Mouse (Mus musculus): ENCODE measurements around the gene Ndufs7. TPM values are rescaled to one million over a fixed set of nuclear protein-coding genes. Genes with fewer than 3 reads are reported as not detected.
"Not testable (repeated sequence)": the region's sequence is repeated elsewhere in the genome, so short reads cannot be mapped to it uniquely, and the experiment has no call there.

Gene Ndufs7
- polyA plus RNA-seq, 1 experiment from 2014 or later, result 370 TPM

GRCm38 (mm10) chr10:80211547-80212103 lies 37.3 kb upstream of the Ndufs7 start:
- not testable (repeated sequence) for H3K4me2 ChIP-seq (ENCODE audit: low read depth, low read length); H3K4me1 ChIP-seq (ENCODE audit: control insufficient read depth, insufficient read depth, low read length); DNase-seq (ENCODE audit: low spot score); H3K4me3 ChIP-seq (ENCODE audit: low read depth, low read length); ATAC-seq (ENCODE audit: low read depth); H3K9ac ChIP-seq (ENCODE audit: low read depth, low read length); H3K27me3 ChIP-seq (replicated peaks; ENCODE audit: control insufficient read depth, insufficient read depth, low read length); H3K27ac ChIP-seq (replicated peaks; ENCODE audit: low read depth, low read length); H3K9me3 ChIP-seq (ENCODE audit: control insufficient read depth, low read length); H3K36me3 ChIP-seq (ENCODE audit: control insufficient read depth, insufficient read depth, low read length)
- WGBS, result 73% methylated on average over 7 of the region's 7 CpGs

GRCm38 (mm10) chr10:80215048-80215772 lies 33.7 kb upstream of the Ndufs7 start:
- 25% methylated on average over 16 of the region's 16 CpGs for WGBS
- no peak overlapping the region for H3K4me3 ChIP-seq (ENCODE audit: low read depth, low read length)
- no peak overlapping the region for H3K4me2 ChIP-seq (ENCODE audit: low read depth, low read length)
- H3K36me3 ChIP-seq (ENCODE audit: control insufficient read depth, insufficient read depth, low read length), result no peaks in the 10 kb centered on the region
- H3K27ac ChIP-seq (replicated peaks; ENCODE audit: low read depth, low read length), result no peak overlapping the region
- H3K9me3 ChIP-seq (ENCODE audit: control insufficient read depth, low read length), result no peaks in the 10 kb centered on the region
- no peaks in the 10 kb centered on the region for H3K4me1 ChIP-seq (ENCODE audit: control insufficient read depth, insufficient read depth, low read length)
- no peak for ATAC-seq (ENCODE audit: low read depth)
- H3K27me3 ChIP-seq (replicated peaks; ENCODE audit: control insufficient read depth, insufficient read depth, low read length), result no peaks in the 10 kb centered on the region
- H3K9ac ChIP-seq (ENCODE audit: low read depth, low read length), result peak overlapping the region; percentile 48
- no peak for DNase-seq (ENCODE audit: low spot score)

DNA sequence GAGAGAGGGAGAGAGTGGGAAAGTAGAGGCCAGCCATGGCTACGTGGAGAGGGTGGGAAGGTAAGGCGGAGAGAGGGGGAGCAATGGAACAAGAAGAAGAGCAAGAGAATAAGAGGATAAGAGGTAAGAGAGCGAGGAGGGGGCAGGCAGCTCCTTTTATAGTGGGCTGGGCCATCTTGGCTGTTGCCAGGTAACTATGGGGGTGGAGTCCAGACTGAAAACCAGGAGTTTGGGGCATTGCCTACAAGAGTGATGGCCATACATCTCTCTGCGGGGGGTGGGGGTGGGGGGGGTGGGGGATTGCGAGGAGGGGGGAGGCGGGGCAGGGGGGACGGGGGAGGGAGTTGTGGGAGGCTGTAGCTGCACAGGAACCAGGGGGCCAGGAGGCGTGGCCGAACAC lies 28.2 kb upstream of the Ndufs7 start:
- ATAC-seq (ENCODE audit: low read depth), result no peak
- Histone ChIP-seq H3K36me3 (ENCODE audit: control insufficient read depth, insufficient read depth, low read length) (no peaks in the 10 kb centered on the region), H3K9me3 (ENCODE audit: control insufficient read depth, low read length) (no peaks in the 10 kb centered on the region), H3K27me3 (replicated peaks; ENCODE audit: control insufficient read depth, insufficient read depth, low read length) (no peaks in the 10 kb centered on the region), H3K4me2 (ENCODE audit: low read depth, low read length) (no peak overlapping the region), H3K4me3 (ENCODE audit: low read depth, low read length) (no peak overlapping the region), H3K27ac (replicated peaks; ENCODE audit: low read depth, low read length) (no peak overlapping the region), H3K9ac (ENCODE audit: low read depth, low read length) (no peak overlapping the region), H3K4me1 (ENCODE audit: control insufficient read depth, insufficient read depth, low read length) (peaks cover 1% of the 10 kb centered on the region)
- WGBS, result 52% methylated on average over 4 of the region's 9 CpGs
- no peak for DNase-seq (ENCODE audit: low spot score)

DNA sequence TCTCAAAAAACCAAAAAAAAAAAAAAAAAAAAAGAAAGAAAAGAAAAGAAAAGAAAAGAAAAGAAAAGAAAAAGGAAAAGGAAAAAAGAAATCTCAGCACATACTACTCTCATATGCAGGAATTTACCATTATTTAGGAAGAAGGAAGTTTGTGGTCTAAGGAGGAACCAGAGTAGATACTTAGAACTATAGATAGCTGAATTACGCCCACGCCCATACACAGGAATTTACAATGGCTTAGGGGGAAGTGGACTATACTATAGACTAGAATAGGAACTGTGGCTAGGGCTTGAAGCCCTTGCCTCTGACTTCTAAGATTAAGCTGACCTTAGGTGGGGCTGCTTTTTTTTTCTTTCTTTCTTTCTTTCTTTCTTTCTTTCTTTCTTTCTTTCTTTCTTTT lies 25.8 kb upstream of the Ndufs7 start:
- 91% methylated on average over 2 of the region's 2 CpGs for WGBS
- not testable (repeated sequence) for ATAC-seq (ENCODE audit: low read depth)

GRCm38 (mm10) chr10:80226071-80226415 lies 22.9 kb upstream of the Ndufs7 start:
- Histone ChIP-seq H3K9ac (ENCODE audit: low read depth, low read length) (peak overlapping the region; percentile 63), H3K9me3 (ENCODE audit: control insufficient read depth, low read length) (no peaks in the 10 kb centered on the region), H3K4me3 (ENCODE audit: low read depth, low read length) (peak overlapping the region; percentile 86), H3K27ac (replicated peaks; ENCODE audit: low read depth, low read length) (peak overlapping the region; percentile 95), H3K4me2 (ENCODE audit: low read depth, low read length) (peak overlapping the region; percentile 96), H3K27me3 (replicated peaks; ENCODE audit: control insufficient read depth, insufficient read depth, low read length) (no peaks in the 10 kb centered on the region), H3K36me3 (ENCODE audit: control insufficient read depth, insufficient read depth, low read length) (peaks cover 22% of the 10 kb centered on the region), H3K4me1 (ENCODE audit: control insufficient read depth, insufficient read depth, low read length) (peaks cover 29% of the 10 kb centered on the region)
- no peak for DNase-seq (ENCODE audit: low spot score)
- WGBS, result under 1% methylated on average over 14 of the region's 14 CpGs
- no peak for ATAC-seq (ENCODE audit: low read depth)

More for the DNA sequence above, 25.8 kb upstream of the Ndufs7 start:
- not testable (repeated sequence) for H3K4me2 ChIP-seq (ENCODE audit: low read depth, low read length); H3K27ac ChIP-seq (replicated peaks; ENCODE audit: low read depth, low read length); H3K36me3 ChIP-seq (ENCODE audit: control insufficient read depth, insufficient read depth, low read length); H3K27me3 ChIP-seq (replicated peaks; ENCODE audit: control insufficient read depth, insufficient read depth, low read length); DNase-seq (ENCODE audit: low spot score); H3K9me3 ChIP-seq (ENCODE audit: control insufficient read depth, low read length); H3K9ac ChIP-seq (ENCODE audit: low read depth, low read length); H3K4me3 ChIP-seq (ENCODE audit: low read depth, low read length)
- H3K4me1 ChIP-seq (ENCODE audit: control insufficient read depth, insufficient read depth, low read length), result peaks cover 14% of the 10 kb centered on the region

DNA sequence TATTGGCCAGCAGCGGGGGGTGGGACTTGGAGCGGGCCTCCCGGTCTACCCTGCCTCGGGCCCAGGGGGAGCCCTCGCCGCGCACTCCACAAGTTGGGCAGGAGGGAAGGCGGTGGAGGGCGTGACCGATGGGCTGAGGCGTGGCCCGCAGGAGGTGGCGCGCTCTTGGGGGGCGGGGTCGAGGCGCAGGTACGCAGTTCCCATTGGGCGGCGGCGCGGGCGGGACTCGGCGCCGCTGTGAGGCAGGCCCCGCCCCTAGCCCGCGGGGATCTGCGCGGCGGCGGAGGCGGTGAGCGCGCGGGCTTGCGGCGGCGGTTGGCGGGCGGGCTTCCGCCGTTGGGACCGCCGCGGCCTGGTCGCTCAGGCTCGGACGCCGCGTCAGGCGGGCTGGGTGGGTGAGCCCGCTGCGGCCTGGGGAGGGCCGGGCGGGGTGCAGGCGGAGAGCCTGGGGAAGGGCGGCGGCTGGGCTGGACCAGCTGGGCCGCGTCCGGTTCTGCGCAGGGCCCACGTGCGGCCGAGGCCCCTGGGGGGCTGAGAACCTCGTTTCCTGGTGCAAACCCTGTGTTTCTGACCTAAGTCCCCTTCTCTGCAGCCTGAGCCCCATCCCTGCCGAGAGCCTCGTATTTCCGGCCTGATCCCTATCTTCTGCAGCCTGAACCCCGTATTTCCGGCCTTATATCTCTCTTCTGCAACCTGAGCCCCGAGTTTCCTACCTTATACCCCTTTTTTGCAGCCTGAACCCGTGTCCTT lies 22.3 kb upstream of the Ndufs7 start, which contains the start of gene Mum1:
Mum1 (plus strand) TSS at position 19 of the 750 bp plus-strand sequence.
- peak within 1 kb of the TSS; percentile 95 for H3K27ac ChIP-seq (replicated peaks; ENCODE audit: low read depth, low read length)
- H3K9ac ChIP-seq (ENCODE audit: low read depth, low read length), result peak within 1 kb of the TSS; percentile 93
- H3K4me2 ChIP-seq (ENCODE audit: low read depth, low read length), result peak within 1 kb of the TSS; percentile 96
- no peaks in the 10 kb centered on the region for H3K9me3 ChIP-seq (ENCODE audit: control insufficient read depth, low read length)
- H3K27me3 ChIP-seq (replicated peaks; ENCODE audit: control insufficient read depth, insufficient read depth, low read length), result no peaks in the 10 kb centered on the region
- peak within 1 kb of the TSS; percentile 86 for H3K4me3 ChIP-seq (ENCODE audit: low read depth, low read length)
- H3K4me1 ChIP-seq (ENCODE audit: control insufficient read depth, insufficient read depth, low read length), result peaks cover 29% of the 10 kb centered on the region
- DNase-seq (ENCODE audit: low spot score) (peak; percentile 99), ATAC-seq (ENCODE audit: low read depth) (peak; percentile 98)
- under 1% methylated on average over 14 of the region's 75 CpGs for WGBS
- H3K36me3 ChIP-seq (ENCODE audit: control insufficient read depth, insufficient read depth, low read length), result peaks cover 27% of the 10 kb centered on the region

- Histone ChIP-seq H3K9ac (ENCODE audit: low read depth, low read length) (peak overlapping the region; percentile 93), H3K27ac (replicated peaks; ENCODE audit: low read depth, low read length) (peak overlapping the region; percentile 94), H3K9me3 (ENCODE audit: control insufficient read depth, low read length) (no peaks in the 10 kb centered on the region), H3K27me3 (replicated peaks; ENCODE audit: control insufficient read depth, insufficient read depth, low read length) (no peaks in the 10 kb centered on the region), H3K36me3 (ENCODE audit: control insufficient read depth, insufficient read depth, low read length) (peaks cover 33% of the 10 kb centered on the region), H3K4me2 (ENCODE audit: low read depth, low read length) (peak overlapping the region; percentile 96), H3K4me3 (ENCODE audit: low read depth, low read length) (peak overlapping the region; percentile 86), H3K4me1 (ENCODE audit: control insufficient read depth, insufficient read depth, low read length) (peaks cover 29% of the 10 kb centered on the region)
- WGBS, result 2% methylated on average over 10 of the region's 10 CpGs
- peak; percentile 25 for DNase-seq (ENCODE audit: low spot score)
- ATAC-seq (ENCODE audit: low read depth), result no peak
Observed at GRCm38 (mm10) chr10:80227166-80227539, 21.8 kb upstream of the Ndufs7 start.

GRCm38 (mm10) chr10:80227877-80228775 lies 20.8 kb upstream of the Ndufs7 start:
- Histone ChIP-seq H3K27me3 (replicated peaks; ENCODE audit: control insufficient read depth, insufficient read depth, low read length) (no peaks in the 10 kb centered on the region), H3K4me3 (ENCODE audit: low read depth, low read length) (peak overlapping the region; percentile 86), H3K4me2 (ENCODE audit: low read depth, low read length) (peak overlapping the region; percentile 96), H3K9ac (ENCODE audit: low read depth, low read length) (peak overlapping the region; percentile 93), H3K9me3 (ENCODE audit: control insufficient read depth, low read length) (no peaks in the 10 kb centered on the region), H3K36me3 (ENCODE audit: control insufficient read depth, insufficient read depth, low read length) (peaks cover 42% of the 10 kb centered on the region), H3K4me1 (ENCODE audit: control insufficient read depth, insufficient read depth, low read length) (peaks cover 29% of the 10 kb centered on the region), H3K27ac (replicated peaks; ENCODE audit: low read depth, low read length) (peak overlapping the region; percentile 94)
- 44% methylated on average over 15 of the region's 15 CpGs for WGBS
- peak; percentile 65 for DNase-seq (ENCODE audit: low spot score)
- ATAC-seq (ENCODE audit: low read depth), result no peak

Measured in embryonic facial prominence, embryonic 14.5 days (tissue).